Mouse (Mus musculus) midbrain, postnatal 0 days (tissue): ENCODE results near the gene Grm8. TPM values are rescaled to one million over a fixed set of nuclear protein-coding genes. Genes with fewer than 3 reads are reported as not detected.

Source experiments
- ATAC-seq: fragments of 200-750 bp; cut with Nextera tagmentation; 2 replicates; pipeline ENCODE4 v1.8.0; 2017; ENCODE audit warnings: moderate number of reproducible peaks, mild to moderate bottlenecking, moderate TSS enrichment, moderate library complexity; ENCODE audit not compliant: low FRiP score
- DNase-seq: peaks from one replicate; pipeline ENCODE4 v3.0.0-alpha.2; 2015; ENCODE audit warnings: low spot score
- H3K27ac ChIP-seq: fragments of 300-500 bp; sonication (generic); 2 replicates; pipeline ENCODE4 v1.5.1; 2014; ENCODE audit warnings: low read depth, mild to moderate bottlenecking, low read length, mixed read lengths
- H3K27me3 ChIP-seq: fragments of 300-500 bp; sonication (generic); 2 replicates; pipeline ENCODE4 v1.6.1; 2014; ENCODE audit warnings: low read length, control low read depth, mixed read lengths; ENCODE audit not compliant: insufficient read depth
- H3K36me3 ChIP-seq: fragments of 300-500 bp; sonication (generic); 2 replicates; pipeline ENCODE4 v1.6.1; 2014; ENCODE audit warnings: low read length, control low read depth, mixed read lengths; ENCODE audit not compliant: insufficient read depth
- H3K4me1 ChIP-seq: fragments of 300-500 bp; sonication (generic); 2 replicates; pipeline ENCODE4 v1.6.1; 2014; ENCODE audit warnings: mild to moderate bottlenecking, control low read depth, antibody characterized with exemption, low read length, mixed read lengths; ENCODE audit not compliant: insufficient read depth
- H3K4me2 ChIP-seq: fragments of 300-500 bp; sonication (generic); 2 replicates; pipeline ENCODE4 v1.6.1; 2014; ENCODE audit warnings: low read depth, mild to moderate bottlenecking, low read length, mixed read lengths; ENCODE audit not compliant: poor library complexity, severe bottlenecking
- H3K4me3 ChIP-seq: fragments of 300-500 bp; sonication (generic); 2 replicates; pipeline ENCODE4 v1.5.1; 2014; ENCODE audit warnings: low read depth, mild to moderate bottlenecking, low read length, moderate library complexity
- H3K9ac ChIP-seq: fragments of 300-500 bp; sonication (generic); replicated peaks from 2 replicates; pipeline ENCODE4 v1.6.1; 2014; ENCODE audit warnings: mild to moderate bottlenecking, low read length, moderate library complexity, mixed read lengths; ENCODE audit not compliant: poor library complexity, severe bottlenecking
- H3K9me3 ChIP-seq: fragments of 300-500 bp; sonication (generic); 2 replicates; pipeline ENCODE4 v1.6.1; 2016; ENCODE audit warnings: low read length, control low read depth
- CTCF ChIP-seq: IDR thresholded peaks from 2 replicates; pipeline ENCODE4 v1.5.1; 2016; ENCODE audit warnings: antibody characterized with exemption, mild to moderate bottlenecking
- WGBS: fragments of 180-500 bp; shearing (Covaris S2); extraction: QIAGEN DNeasy Blood & Tissue Kit; methylation state at CpG from one replicate; pipeline ENCODE4 v1.1.7; 2014; 5-methylcytosine and 5-hydroxymethylcytosine counted together
- polyA plus RNA-seq: library from polyadenylated mRNA; unstranded; fragments of >200 nt; fragmentation: Nextera tagmentation; extraction: Ambion mirVana; gene quantifications from 2 replicates; pipeline ENCODE4 v1.2.1, GENCODE M21; 2015
- total RNA-seq: library from RNA; depleted of rRNA; stranded (reverse); fragments of >200 nt; gene quantifications from 2 replicates; pipeline ENCODE4 v1.2.3, GENCODE M21; 2014

The Grm8 gene
- total and polyA plus RNA-seq, 2 experiments from 2014 or later, result 17.4 to 25.8 TPM

GRCm38 (mm10) chr6:27895153-27895552, 239.8 kb downstream of the Grm8 start:
- DNase-seq (no peak), ATAC-seq (no peak)
- Histone ChIP-seq H3K4me3 (no peak overlapping the region), H3K9ac (no peak overlapping the region), H3K27ac (no peak overlapping the region), H3K9me3 (no peaks in the 10 kb centered on the region), H3K36me3 (no peaks in the 10 kb centered on the region), H3K4me2 (no peak overlapping the region), H3K27me3 (no peaks in the 10 kb centered on the region), H3K4me1 (no peaks in the 10 kb centered on the region)
- WGBS, result 89% methylated on average over 1 of the region's 1 CpGs
- no peak for TF ChIP-seq CTCF

DNA sequence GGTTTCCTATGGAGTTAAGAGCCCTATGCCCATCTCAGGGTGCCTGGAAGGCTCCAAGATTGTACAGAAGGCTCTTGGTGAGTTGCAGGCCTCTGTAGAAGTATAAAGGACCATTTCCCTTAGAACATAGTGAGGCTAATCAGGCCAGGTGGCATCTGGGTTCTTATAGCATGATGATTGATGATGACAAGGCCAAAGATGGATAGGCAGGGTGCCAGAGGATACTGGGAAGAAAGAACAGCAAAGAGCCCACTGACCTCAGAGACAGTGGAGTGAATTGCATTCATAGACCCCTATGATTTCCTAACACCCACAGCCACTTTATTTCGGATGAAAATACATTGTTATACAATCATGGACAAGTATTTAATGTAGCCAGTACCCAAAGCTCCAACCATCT, 242.1 kb downstream of the Grm8 start:
- TF ChIP-seq CTCF, result no peak
- Histone ChIP-seq H3K36me3 (no peaks in the 10 kb centered on the region), H3K4me2 (no peak overlapping the region), H3K4me3 (no peak overlapping the region), H3K9ac (no peak overlapping the region), H3K27me3 (no peaks in the 10 kb centered on the region), H3K4me1 (no peaks in the 10 kb centered on the region), H3K27ac (no peak overlapping the region), H3K9me3 (no peaks in the 10 kb centered on the region)
- no peak for ATAC-seq
- 71% methylated on average over 1 of the region's 1 CpGs for WGBS
- no peak for DNase-seq

GRCm38 (mm10) chr6:27888391-27888790, 246.6 kb downstream of the Grm8 start:
- Histone ChIP-seq H3K9ac (no peak overlapping the region), H3K36me3 (no peaks in the 10 kb centered on the region), H3K4me2 (no peak overlapping the region), H3K4me3 (no peak overlapping the region), H3K27me3 (no peaks in the 10 kb centered on the region), H3K4me1 (no peaks in the 10 kb centered on the region), H3K9me3 (no peaks in the 10 kb centered on the region), H3K27ac (no peak overlapping the region)
- WGBS, result 90% methylated on average over 2 of the region's 2 CpGs
- DNase-seq (no peak), ATAC-seq (no peak)
- TF ChIP-seq CTCF, result no peak

- H3K4me3 ChIP-seq, result no peak overlapping the region
- no peaks in the 10 kb centered on the region for H3K9me3 ChIP-seq
- H3K4me2 ChIP-seq, result no peak overlapping the region
- no peak for TF ChIP-seq CTCF
- no peak for DNase-seq
- no peak overlapping the region for H3K9ac ChIP-seq
- 100% methylated on average over 1 of the region's 1 CpGs for WGBS
- no peak overlapping the region for H3K27ac ChIP-seq
- no peak for ATAC-seq
- H3K4me1 ChIP-seq, result no peaks in the 10 kb centered on the region
- no peaks in the 10 kb centered on the region for H3K27me3 ChIP-seq
- H3K36me3 ChIP-seq, result no peaks in the 10 kb centered on the region
These were observed 247.1 kb downstream of the Grm8 start for GRCm38 (mm10) chr6:27887922-27888321.

DNA sequence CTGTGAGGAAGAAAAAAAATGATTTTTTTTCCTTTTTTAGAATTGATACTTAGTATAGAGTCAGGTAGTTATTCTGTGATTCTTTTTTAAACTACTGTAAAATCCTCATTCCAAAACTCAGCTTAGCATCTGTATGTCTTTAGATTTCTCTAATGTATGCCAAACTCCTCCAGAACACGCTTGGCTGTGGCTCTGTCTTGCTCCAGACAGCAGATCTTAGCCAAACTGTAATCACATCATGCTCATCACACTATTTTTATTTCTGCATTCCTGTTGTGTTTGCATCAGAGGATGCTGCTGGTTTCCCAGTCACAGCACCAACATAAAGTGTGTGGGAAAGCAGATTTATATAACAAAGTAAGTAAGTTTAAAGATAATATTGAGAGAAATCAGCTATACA, 249.2 kb downstream of the Grm8 start:
- WGBS, result 53% methylated on average over 1 of the region's 1 CpGs
- Histone ChIP-seq H3K4me1 (no peaks in the 10 kb centered on the region), H3K4me2 (no peak overlapping the region), H3K9me3 (no peaks in the 10 kb centered on the region), H3K36me3 (no peaks in the 10 kb centered on the region), H3K4me3 (no peak overlapping the region), H3K27me3 (no peaks in the 10 kb centered on the region), H3K27ac (no peak overlapping the region), H3K9ac (no peak overlapping the region)
- TF ChIP-seq CTCF, result no peak
- no peak for DNase-seq
- no peak for ATAC-seq

- TF ChIP-seq CTCF, result no peak
- Histone ChIP-seq H3K9me3 (no peaks in the 10 kb centered on the region), H3K4me2 (no peak overlapping the region), H3K27me3 (no peaks in the 10 kb centered on the region), H3K36me3 (no peaks in the 10 kb centered on the region), H3K9ac (no peak overlapping the region), H3K4me1 (no peaks in the 10 kb centered on the region), H3K4me3 (no peak overlapping the region), H3K27ac (no peak overlapping the region)
- no peak for DNase-seq
- no peak for ATAC-seq
- 26% methylated on average over 1 of the region's 1 CpGs for WGBS
These were observed 285.3 kb downstream of the Grm8 start for GRCm38 (mm10) chr6:27849644-27850043.
